Mouse (Mus musculus) hindbrain, embryonic 16.5 days (tissue): ENCODE data around the gene Sp6. TPM values are rescaled to one million over a fixed set of nuclear protein-coding genes. Genes with fewer than 3 reads are reported as not detected.

ENCODE experiments used
- ATAC-seq: fragments of 200-750 bp; cut with Nextera tagmentation; 2 replicates; pipeline ENCODE4 v1.8.0; 2017; ENCODE audit warnings: moderate TSS enrichment, moderate library complexity
- H3K27ac ChIP-seq: fragments of 300-500 bp; sonication (generic); 2 replicates; pipeline ENCODE4 v1.5.1; 2014; ENCODE audit warnings: low read depth, mild to moderate bottlenecking, control low read depth, low read length, moderate library complexity
- H3K27me3 ChIP-seq: fragments of 300-500 bp; sonication (generic); replicated peaks from 2 replicates; pipeline ENCODE4 v1.6.1; 2014; ENCODE audit warnings: low read length; ENCODE audit not compliant: control insufficient read depth, insufficient read depth
- H3K36me3 ChIP-seq: fragments of 300-500 bp; sonication (generic); 2 replicates; pipeline ENCODE4 v1.6.1; 2014; ENCODE audit warnings: mild to moderate bottlenecking, low read length, moderate library complexity, mixed read lengths; ENCODE audit not compliant: control insufficient read depth, insufficient read depth
- H3K4me1 ChIP-seq: fragments of 300-500 bp; sonication (generic); 2 replicates; pipeline ENCODE4 v1.6.1; 2014; ENCODE audit warnings: low read depth, low read length; ENCODE audit not compliant: control insufficient read depth, insufficient read depth
- H3K4me2 ChIP-seq: fragments of 300-500 bp; sonication (generic); 2 replicates; pipeline ENCODE4 v1.6.1; 2014; ENCODE audit warnings: mild to moderate bottlenecking, low read length, control low read depth, moderate library complexity
- H3K4me3 ChIP-seq: fragments of 300-500 bp; sonication (generic); 2 replicates; pipeline ENCODE4 v1.5.1; 2014; ENCODE audit warnings: mild to moderate bottlenecking, low read length, control low read depth, moderate library complexity
- H3K9ac ChIP-seq: fragments of 300-500 bp; sonication (generic); 2 replicates; pipeline ENCODE4 v1.6.1; 2014; ENCODE audit warnings: low read depth, mild to moderate bottlenecking, control low read depth, low read length, moderate library complexity
- H3K9me3 ChIP-seq: fragments of 300-500 bp; sonication (generic); 2 replicates; pipeline ENCODE4 v1.6.1; 2014; ENCODE audit warnings: mild to moderate bottlenecking, low read length, moderate library complexity; ENCODE audit not compliant: control insufficient read depth
- WGBS: fragments of 180-500 bp; shearing (Covaris S2); extraction: QIAGEN DNeasy Blood & Tissue Kit; methylation state at CpG from one replicate; pipeline ENCODE4 v1.1.7; 2014; 5-methylcytosine and 5-hydroxymethylcytosine counted together
- polyA plus RNA-seq: library from polyadenylated mRNA; unstranded; fragments of >200 nt; fragmentation: Nextera tagmentation; extraction: Ambion mirVana; gene quantifications from 2 replicates; pipeline ENCODE4 v1.2.1, GENCODE M21; 2015

The Sp6 gene
- polyA plus RNA-seq, 1 experiment from 2014 or later = 0.35 TPM

- Histone ChIP-seq H3K4me2 (no peak overlapping the region), H3K9me3 (no peaks in the 10 kb centered on the region), H3K4me1 (peaks cover 15% of the 10 kb centered on the region), H3K36me3 (no peaks in the 10 kb centered on the region), H3K4me3 (no peak overlapping the region), H3K27ac (no peak overlapping the region), H3K27me3 (no peaks in the 10 kb centered on the region; the same call in 1 of the 2 replicates), H3K9ac (no peak overlapping the region)
- ATAC-seq = no peak
- WGBS = 84% methylated on average over 7 of the region's 7 CpGs
These were observed 33.9 kb upstream of the Sp6 start for GRCm38 (mm10) chr11:96979329-96979728.

- H3K4me1 ChIP-seq = peaks cover 15% of the 10 kb centered on the region
- no peaks in the 10 kb centered on the region; the same call in 1 of the 2 replicates for H3K27me3 ChIP-seq
- no peaks in the 10 kb centered on the region for H3K9me3 ChIP-seq
- no peak overlapping the region for H3K4me3 ChIP-seq
- WGBS = 80% methylated on average over 5 of the region's 5 CpGs
- no peak for ATAC-seq
- no peak overlapping the region for H3K27ac ChIP-seq
- 0 out of 2 replicates have a peak overlapping the region, but pooled peaks have one; percentile 14 for H3K9ac ChIP-seq
- no peaks in the 10 kb centered on the region for H3K36me3 ChIP-seq
- no peak overlapping the region for H3K4me2 ChIP-seq
These were observed 33.2 kb upstream of the Sp6 start for GRCm38 (mm10) chr11:96980021-96980420.

DNA sequence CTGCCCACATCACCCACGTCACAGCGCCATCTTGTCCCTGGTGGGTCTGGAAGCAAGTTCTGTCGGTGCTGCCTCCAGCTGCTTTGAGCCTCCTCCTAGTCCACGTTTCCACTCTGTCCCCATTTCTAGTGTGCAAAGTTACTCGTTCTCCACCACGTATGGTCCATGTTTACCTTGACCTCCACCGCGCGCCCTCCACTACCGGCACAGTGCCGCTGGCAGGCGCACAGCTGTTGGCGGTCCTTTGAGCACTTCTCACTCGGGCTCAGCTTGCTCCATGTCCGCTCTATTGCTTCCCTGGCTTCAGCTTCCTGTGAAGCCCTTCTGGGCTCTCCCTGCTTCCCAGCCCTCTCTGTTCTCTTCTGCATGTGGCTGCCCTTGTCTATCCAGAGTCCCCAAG is 31.7 kb upstream of the Sp6 start:
- ATAC-seq = no peak
- H3K9me3 ChIP-seq = no peaks in the 10 kb centered on the region
- H3K27me3 ChIP-seq = no peaks in the 10 kb centered on the region; the same call in none of the 2 replicates
- 72% methylated on average over 15 of the region's 15 CpGs for WGBS
- H3K9ac ChIP-seq = no peak overlapping the region
- no peak overlapping the region for H3K4me2 ChIP-seq
- H3K4me1 ChIP-seq = peaks cover 8% of the 10 kb centered on the region
- no peak overlapping the region for H3K27ac ChIP-seq
- H3K36me3 ChIP-seq = no peaks in the 10 kb centered on the region
- no peak overlapping the region for H3K4me3 ChIP-seq

- Histone ChIP-seq H3K27me3 (no peaks in the 10 kb centered on the region; the same call in none of the 2 replicates), H3K27ac (no peak overlapping the region), H3K36me3 (no peaks in the 10 kb centered on the region), H3K4me3 (no peak overlapping the region), H3K4me1 (peaks cover 7% of the 10 kb centered on the region), H3K9me3 (no peaks in the 10 kb centered on the region), H3K4me2 (peak overlapping the region; percentile 27; the same call in 1 of the 2 replicates), H3K9ac (peak overlapping the region; percentile 31)
- WGBS = 4% methylated on average over 7 of the region's 7 CpGs
- no peak for ATAC-seq
These were observed 30.8 kb upstream of the Sp6 start for GRCm38 (mm10) chr11:96982355-96982754.

DNA sequence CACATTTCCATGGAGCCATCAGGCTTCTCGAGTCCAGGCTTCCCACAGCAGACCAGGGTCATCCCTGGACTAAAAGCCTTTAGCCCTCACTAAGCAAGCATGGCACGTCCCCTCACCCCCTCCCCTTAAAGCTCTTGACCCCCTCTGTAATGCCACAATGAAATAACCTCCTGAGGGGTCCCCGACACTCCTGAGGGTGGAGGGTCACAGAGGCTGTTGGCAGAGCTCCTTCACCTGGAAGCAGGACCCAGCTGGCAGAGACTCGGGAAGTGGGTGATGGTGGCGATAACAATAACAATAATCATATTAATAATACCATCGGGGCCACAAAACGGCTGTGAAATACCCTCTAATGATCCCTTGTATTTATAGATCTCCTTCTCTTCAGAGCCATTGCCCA is 30.3 kb upstream of the Sp6 start, which contains the start of gene Sp2:
Sp2 (minus strand) TSS at position 101 of the 400 bp plus-strand sequence.
- peaks cover 7% of the 10 kb centered on the region for H3K4me1 ChIP-seq
- H3K9ac ChIP-seq = peak within 1 kb of the TSS; percentile 31
- no peak for ATAC-seq
- 78% methylated on average over 7 of the region's 7 CpGs for WGBS
- H3K36me3 ChIP-seq = no peaks in the 10 kb centered on the region
- peak within 1 kb of the TSS; percentile 27; the same call in 1 of the 2 replicates for H3K4me2 ChIP-seq
- H3K27ac ChIP-seq = no peak within 1 kb of the TSS
- no peak within 1 kb of the TSS for H3K4me3 ChIP-seq
- H3K9me3 ChIP-seq = no peaks in the 10 kb centered on the region
- H3K27me3 ChIP-seq = no peaks in the 10 kb centered on the region; the same call in none of the 2 replicates

GRCm38 (mm10) chr11:96984903-96985302 is 28.3 kb upstream of the Sp6 start:
- H3K4me3 ChIP-seq = no peak overlapping the region
- no peak overlapping the region for H3K27ac ChIP-seq
- no peaks in the 10 kb centered on the region; the same call in none of the 2 replicates for H3K27me3 ChIP-seq
- no peak overlapping the region for H3K4me2 ChIP-seq
- H3K9ac ChIP-seq = no peak overlapping the region
- ATAC-seq = no peak
- WGBS = 27% methylated on average over 4 of the region's 4 CpGs
- H3K36me3 ChIP-seq = no peaks in the 10 kb centered on the region
- peaks cover 7% of the 10 kb centered on the region for H3K4me1 ChIP-seq
- no peaks in the 10 kb centered on the region for H3K9me3 ChIP-seq

GRCm38 (mm10) chr11:96986463-96986862 is 26.7 kb upstream of the Sp6 start:
- H3K4me1 ChIP-seq = peaks cover 7% of the 10 kb centered on the region
- WGBS = 50% methylated on average over 3 of the region's 3 CpGs
- no peaks in the 10 kb centered on the region for H3K9me3 ChIP-seq
- no peak overlapping the region for H3K9ac ChIP-seq
- no peak overlapping the region for H3K4me3 ChIP-seq
- ATAC-seq = no peak
- no peaks in the 10 kb centered on the region for H3K36me3 ChIP-seq
- H3K27ac ChIP-seq = no peak overlapping the region
- H3K27me3 ChIP-seq = no peaks in the 10 kb centered on the region; the same call in none of the 2 replicates
- no peak overlapping the region for H3K4me2 ChIP-seq

GRCm38 (mm10) chr11:96987873-96988655 is 25.1 kb upstream of the Sp6 start:
- Histone ChIP-seq H3K4me3 (peak overlapping the region; percentile 38), H3K27me3 (no peaks in the 10 kb centered on the region; the same call in none of the 2 replicates), H3K27ac (peak overlapping the region; percentile 37), H3K4me1 (peaks cover 5% of the 10 kb centered on the region), H3K4me2 (peak overlapping the region; percentile 64), H3K9me3 (no peaks in the 10 kb centered on the region), H3K36me3 (no peaks in the 10 kb centered on the region), H3K9ac (peak overlapping the region; percentile 55)
- peak; percentile 80 for ATAC-seq
- 9% methylated on average over 31 of the region's 31 CpGs for WGBS

GRCm38 (mm10) chr11:96991501-96991900 is 21.7 kb upstream of the Sp6 start:
- H3K4me1 ChIP-seq = peaks cover 5% of the 10 kb centered on the region
- ATAC-seq = no peak
- H3K9me3 ChIP-seq = no peaks in the 10 kb centered on the region
- H3K27me3 ChIP-seq = no peaks in the 10 kb centered on the region
- H3K4me2 ChIP-seq = no peak overlapping the region
- no peak overlapping the region for H3K27ac ChIP-seq
- WGBS = 72% methylated on average over 5 of the region's 5 CpGs
- H3K36me3 ChIP-seq = no peaks in the 10 kb centered on the region
- H3K9ac ChIP-seq = no peak overlapping the region
- H3K4me3 ChIP-seq = no peak overlapping the region
